Mouse (Mus musculus): Measurements from ENCODE around the gene Olfr847. TPM values are rescaled to one million over a fixed set of nuclear protein-coding genes. Genes with fewer than 3 reads are reported as not detected.

Olfr847 gene
- total RNA-seq (2023), result not detected

GRCm38 (mm10) chr9:19378569-19378968 lies at the start of gene Olfr847:
Gene Olfr847, minus strand, starts transcription at chr9:19378669.

DNA sequence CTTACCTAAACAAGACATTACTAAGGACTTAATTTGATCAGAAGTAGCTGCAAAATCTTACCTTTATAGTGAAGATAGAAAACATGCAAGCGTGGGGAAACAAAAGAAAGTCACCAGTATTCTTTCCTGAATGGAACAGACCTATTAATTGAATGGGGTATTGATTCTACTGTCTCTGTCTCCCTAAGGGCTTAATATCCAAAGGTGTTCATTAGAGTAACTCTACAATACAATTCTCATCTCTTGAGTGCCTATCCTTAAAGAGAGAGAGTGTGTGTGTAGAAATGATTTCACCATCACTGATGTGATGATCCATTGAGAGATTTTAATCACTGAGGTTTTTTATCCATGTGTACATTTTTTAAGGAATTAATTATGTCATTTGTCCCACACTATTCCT lies 14.6 kb downstream of the Olfr847 start, which contains the start of gene Olfr846:
Olfr846 (minus strand) TSS at position 101 of the 400 bp plus-strand sequence.

GRCm38 (mm10) chr9:19336157-19336556 lies 42.3 kb downstream of the Olfr847 start, which contains the start of gene Olfr845:
Gene Olfr845, plus strand, starts transcription at chr9:19336457.

Other genes starting within 250 kb of the Olfr847 start
- not detected for gene Olfr837, start 242.4 kb downstream of the Olfr847 start, total RNA-seq (2023)
- not detected for gene Olfr839-ps1, start 201.4 kb downstream of the Olfr847 start, total RNA-seq (2023)
- gene Olfr843, start 126.7 kb downstream of the Olfr847 start, total RNA-seq (2023), result not detected
- not detected for gene Olfr844, start 62.3 kb downstream of the Olfr847 start, total RNA-seq (2023)
- gene Olfr845, start 42.2 kb downstream of the Olfr847 start, total RNA-seq (2023), result not detected
- gene Olfr846, start 14.7 kb downstream of the Olfr847 start, total RNA-seq (2023), result not detected
- gene Olfr849, start 61.6 kb upstream of the Olfr847 start, total RNA-seq (2023), result not detected
- not detected for gene Olfr850, start 99.6 kb upstream of the Olfr847 start, total RNA-seq (2023)
- gene Olfr851, start 114.6 kb upstream of the Olfr847 start, total RNA-seq (2023), result not detected
- not detected for gene Olfr853, start 162.4 kb upstream of the Olfr847 start, total RNA-seq (2023)
- gene Olfr854, start 188.7 kb upstream of the Olfr847 start, total RNA-seq (2023), result not detected
- not detected for gene Olfr855, start 203.9 kb upstream of the Olfr847 start, total RNA-seq (2023)
- gene Zfp317, start 243.4 kb upstream of the Olfr847 start, total RNA-seq (2023), result 10 to 100 TPM; 37.2 to 40.6 TPM